Mouse (Mus musculus) kidney, adult 2 months (tissue): Measurements from ENCODE around the gene Metrnl.
A peak's percentile ranks its signal among the peaks of the same experiment; 100 is the strongest.

Source experiments
- CTCF ChIP-seq: fragments of 200-500 bp; conservative IDR thresholded peaks from 2 replicates; pipeline ENCODE4 v1.5.1; 2011; ENCODE audit warnings: low read depth, mild to moderate bottlenecking, control low read depth, low read length, moderate library complexity, mixed read lengths; ENCODE audit not compliant: insufficient read depth, insufficient read length
- POLR2A ChIP-seq: fragments of 200-500 bp; IDR thresholded peaks from one replicate; pipeline ENCODE4 v1.6.1; 2011; ENCODE audit warnings: low read depth, low read length, control low read depth

GRCm38 (mm10) chr11:121680750-121681149 is 20.6 kb upstream of the Metrnl start:
- TF ChIP-seq POLR2A = no peak
- TF ChIP-seq CTCF = peak; percentile 57
